Mouse (Mus musculus) hindbrain, embryonic 15.5 days (tissue): ENCODE data around the gene Aven. TPM values are rescaled to one million over a fixed set of nuclear protein-coding genes. Genes with fewer than 3 reads are reported as not detected.

Experiments used
- ATAC-seq: fragments of 200-750 bp; cut with Nextera tagmentation; 2 replicates; pipeline ENCODE4 v1.8.0; 2017; ENCODE audit warnings: low read depth, moderate number of reproducible peaks, moderate TSS enrichment; ENCODE audit not compliant: low FRiP score
- H3K27ac ChIP-seq: fragments of 300-500 bp; sonication (generic); replicated peaks from 2 replicates; pipeline ENCODE4 v1.5.1; 2015; ENCODE audit warnings: mild to moderate bottlenecking, inconsistent platforms
- H3K27me3 ChIP-seq: fragments of 300-500 bp; sonication (generic); 2 replicates; pipeline ENCODE4 v1.6.1; 2015; ENCODE audit warnings: control low read depth, inconsistent platforms
- H3K36me3 ChIP-seq: fragments of 300-500 bp; sonication (generic); 2 replicates; pipeline ENCODE4 v1.6.1; 2015; ENCODE audit warnings: control low read depth, inconsistent platforms
- H3K4me1 ChIP-seq: fragments of 300-500 bp; sonication (generic); replicated peaks from 2 replicates; pipeline ENCODE4 v1.6.1; 2015; ENCODE audit warnings: control low read depth, inconsistent platforms
- H3K4me2 ChIP-seq: fragments of 300-500 bp; sonication (generic); 2 replicates; pipeline ENCODE4 v1.6.1; 2015; ENCODE audit warnings: moderate library complexity, mild to moderate bottlenecking, inconsistent platforms
- H3K4me3 ChIP-seq: fragments of 300-500 bp; sonication (generic); 2 replicates; pipeline ENCODE4 v1.5.1; 2015; ENCODE audit warnings: mild to moderate bottlenecking, inconsistent platforms
- H3K9ac ChIP-seq: fragments of 300-500 bp; sonication (generic); 2 replicates; pipeline ENCODE4 v1.6.1; 2015; ENCODE audit warnings: inconsistent platforms
- H3K9me3 ChIP-seq: fragments of 300-500 bp; sonication (generic); 2 replicates; pipeline ENCODE4 v1.6.1; 2016; ENCODE audit warnings: control low read depth, inconsistent platforms
- WGBS: fragments of 180-500 bp; shearing (Covaris S2); methylation state at CpG from one replicate; pipeline ENCODE4 v1.1.7; 2015; 5-methylcytosine and 5-hydroxymethylcytosine counted together
- polyA plus RNA-seq: library from polyadenylated mRNA; unstranded; fragments of >200 nt; fragmentation: Nextera tagmentation; extraction: Ambion mirVana; gene quantifications from 2 replicates; pipeline ENCODE4 v1.2.1, GENCODE M21; 2015

The Aven gene
- polyA plus RNA-seq, 1 experiment from 2014 or later: 3.9 TPM

DNA sequence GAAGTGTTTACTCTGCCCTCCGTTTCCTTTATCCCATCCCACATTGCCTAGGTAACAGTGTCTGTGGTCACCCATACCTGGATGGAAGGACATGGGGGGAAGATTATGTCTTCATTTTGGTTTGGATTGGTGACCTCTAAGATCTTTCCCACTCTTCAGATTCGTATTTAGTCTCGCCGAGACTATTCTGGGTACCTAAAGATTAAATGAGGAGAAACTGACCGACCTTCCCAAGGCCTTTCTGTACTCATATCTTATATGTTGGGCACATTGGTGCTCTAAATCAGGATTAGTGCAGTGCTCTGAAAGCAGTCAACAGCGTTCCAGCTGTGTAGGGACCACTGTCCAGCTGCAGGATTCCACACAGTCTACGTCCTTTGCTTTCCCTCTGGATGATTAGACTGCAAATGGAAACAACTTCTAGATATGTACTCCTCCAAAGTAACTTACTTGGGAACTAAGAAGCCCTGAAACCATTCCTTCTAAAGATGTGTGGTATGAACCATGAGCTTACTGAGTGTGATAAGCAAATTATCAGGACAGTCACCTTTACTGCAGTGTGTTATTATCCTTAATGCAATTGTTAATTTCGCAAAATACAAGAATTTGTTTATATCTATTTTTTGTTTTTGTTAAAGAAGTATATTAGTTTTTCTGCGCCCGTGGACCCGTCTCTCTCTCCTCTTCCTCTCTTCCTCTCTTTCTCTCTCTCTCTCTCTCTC, 936 bp downstream of the Aven start:
- 48% methylated on average over 11 of the region's 11 CpGs for WGBS
- peak; percentile 17 for ATAC-seq
- H3K4me3 ChIP-seq: peak overlapping the region; percentile 94
- H3K9ac ChIP-seq: peak overlapping the region; percentile 98
- no peaks in the 10 kb centered on the region for H3K27me3 ChIP-seq
- H3K36me3 ChIP-seq: no peaks in the 10 kb centered on the region
- H3K4me1 ChIP-seq: peaks cover 14% of the 10 kb centered on the region
- H3K27ac ChIP-seq: peak overlapping the region; percentile 97
- H3K9me3 ChIP-seq: no peaks in the 10 kb centered on the region
- H3K4me2 ChIP-seq: peak overlapping the region; percentile 63

DNA sequence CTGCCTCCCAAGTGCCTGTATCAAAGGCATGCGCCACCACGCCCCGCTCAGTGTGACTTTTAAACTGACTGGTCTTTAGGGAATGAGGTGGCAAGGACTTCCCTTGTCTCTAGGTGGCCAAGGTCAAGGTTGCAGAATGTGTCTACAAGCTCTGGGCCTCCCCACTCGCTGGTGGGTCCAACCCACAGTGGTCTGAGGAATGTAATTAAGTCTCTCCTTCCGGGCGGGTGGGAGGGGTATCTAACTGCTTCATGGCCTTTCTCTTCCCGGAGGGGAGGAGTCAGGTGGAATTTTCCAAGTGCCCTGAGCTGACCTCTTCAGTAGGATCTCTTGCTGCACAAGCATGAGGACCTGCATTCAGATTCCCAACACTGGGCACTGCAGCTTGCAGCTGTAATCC, 5.1 kb downstream of the Aven start:
- no peak overlapping the region for H3K27ac ChIP-seq
- no peak for ATAC-seq

DNA sequence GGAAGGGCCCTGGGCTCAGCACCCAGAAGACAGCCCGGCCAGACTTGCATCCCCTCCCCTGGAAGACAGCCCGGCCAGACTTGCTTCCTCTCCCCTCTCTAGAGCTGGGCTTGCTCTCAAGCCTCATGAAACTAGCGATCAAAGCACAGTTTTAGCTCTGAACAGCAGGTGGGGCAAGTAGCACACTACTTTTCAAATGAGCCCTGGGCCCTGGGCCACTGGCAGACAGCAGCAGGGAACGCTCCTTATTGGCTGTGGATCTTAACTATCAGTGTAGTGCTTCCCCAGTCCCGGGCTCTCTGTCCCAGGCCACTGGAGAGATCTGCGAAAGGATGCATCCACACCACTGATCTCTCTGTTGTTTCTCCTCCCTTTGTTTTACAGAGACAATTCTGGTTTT, 8.4 kb downstream of the Aven start:
- H3K36me3 ChIP-seq: no peaks in the 10 kb centered on the region
- no peak overlapping the region for H3K4me2 ChIP-seq
- H3K9ac ChIP-seq: no peak overlapping the region
- no peak overlapping the region for H3K4me3 ChIP-seq
- H3K27ac ChIP-seq: no peak overlapping the region
- H3K27me3 ChIP-seq: no peaks in the 10 kb centered on the region
- H3K9me3 ChIP-seq: no peaks in the 10 kb centered on the region
- WGBS: 5% methylated on average over 6 of the region's 6 CpGs
- ATAC-seq: peak; percentile 95
- H3K4me1 ChIP-seq: peaks cover 2% of the 10 kb centered on the region; the same call in 1 of the 2 replicates

More for the DNA sequence above, 5.1 kb downstream of the Aven start:
- Histone ChIP-seq H3K4me3 (no peak overlapping the region), H3K4me2 (no peak overlapping the region), H3K4me1 (peaks cover 6% of the 10 kb centered on the region), H3K27me3 (no peaks in the 10 kb centered on the region), H3K9me3 (no peaks in the 10 kb centered on the region), H3K36me3 (no peaks in the 10 kb centered on the region), H3K9ac (no peak overlapping the region)
- WGBS: 72% methylated on average over 7 of the region's 7 CpGs

DNA sequence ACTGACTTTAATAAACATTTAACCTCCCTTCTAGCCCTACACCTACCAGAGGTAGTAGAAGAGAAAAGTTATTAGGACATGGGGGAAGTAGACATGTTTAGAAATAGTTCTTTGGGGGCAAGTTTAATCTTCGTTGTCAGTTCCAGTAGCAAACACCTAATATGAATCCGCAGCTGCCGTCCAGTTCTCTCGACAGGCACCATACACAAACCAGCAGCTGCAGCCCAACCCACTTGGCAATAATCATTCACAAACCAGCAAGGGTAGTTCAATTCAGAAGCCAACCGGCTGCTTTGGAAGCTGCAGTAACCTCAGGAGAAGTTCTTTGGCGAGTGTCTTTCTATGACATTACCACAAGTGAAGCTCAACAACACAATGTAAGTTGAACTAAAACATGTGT, 11.2 kb downstream of the Aven start:
- no peak overlapping the region for H3K4me2 ChIP-seq
- no peak for ATAC-seq
- H3K27ac ChIP-seq: no peak overlapping the region
- 92% methylated on average over 6 of the region's 6 CpGs for WGBS
- no peak overlapping the region for H3K4me3 ChIP-seq
- H3K36me3 ChIP-seq: no peaks in the 10 kb centered on the region
- no peaks in the 10 kb centered on the region for H3K9me3 ChIP-seq
- no peak overlapping the region for H3K9ac ChIP-seq
- H3K4me1 ChIP-seq: peaks cover 2% of the 10 kb centered on the region; the same call in 1 of the 2 replicates
- no peaks in the 10 kb centered on the region for H3K27me3 ChIP-seq

DNA sequence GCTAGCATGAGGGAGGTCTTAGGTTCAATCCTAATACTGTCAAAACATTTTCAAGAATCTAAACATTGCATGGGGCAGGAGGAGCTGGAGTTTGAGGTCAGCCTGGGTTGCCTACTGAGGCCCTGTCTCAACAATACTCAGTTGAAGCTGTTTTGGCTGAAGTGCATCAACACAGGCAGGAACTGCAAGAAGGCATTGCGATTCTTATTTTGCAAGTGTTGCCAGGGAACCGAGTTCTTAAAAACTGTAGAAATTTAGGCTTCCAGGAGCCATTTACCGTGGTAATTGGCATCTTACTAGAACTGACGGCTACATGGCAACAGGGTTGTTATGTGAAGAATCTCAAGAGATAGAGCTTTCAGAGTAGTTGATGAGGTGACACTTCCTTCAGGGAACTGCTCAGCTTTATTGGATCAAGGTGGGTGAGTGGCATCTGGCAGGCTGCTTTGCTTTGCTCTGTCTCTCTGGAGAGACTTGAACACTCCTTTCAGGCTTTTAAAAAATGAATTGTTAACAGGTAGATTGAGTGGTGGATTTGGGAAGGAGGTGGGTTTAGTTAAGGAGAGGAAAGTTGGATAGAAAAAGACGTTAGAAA, 14.2 kb downstream of the Aven start:
- 68% methylated on average over 5 of the region's 5 CpGs for WGBS
- Histone ChIP-seq H3K4me1 (no peaks in the 10 kb centered on the region), H3K27me3 (no peaks in the 10 kb centered on the region), H3K4me3 (no peak overlapping the region), H3K36me3 (no peaks in the 10 kb centered on the region), H3K9me3 (no peaks in the 10 kb centered on the region), H3K4me2 (no peak overlapping the region), H3K27ac (no peak overlapping the region), H3K9ac (no peak overlapping the region)
- no peak for ATAC-seq

DNA sequence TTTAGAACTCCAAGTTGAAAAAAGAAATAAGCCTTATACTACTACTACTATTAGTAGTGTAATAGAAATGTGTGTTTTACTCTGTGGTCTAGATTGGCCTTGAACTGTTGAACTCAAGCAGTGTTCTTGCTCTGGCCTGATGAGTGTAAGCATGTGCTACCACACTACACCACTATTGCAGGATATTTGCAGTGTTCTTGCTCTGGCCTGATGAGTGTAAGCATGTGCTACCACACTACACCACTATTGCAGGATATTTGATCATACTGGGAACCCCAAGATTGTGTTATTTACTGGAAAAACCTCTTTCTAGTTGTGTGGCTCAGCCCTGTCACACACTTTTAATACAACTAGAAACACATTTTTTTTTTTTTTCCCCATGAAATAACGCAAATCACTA, 14.7 kb downstream of the Aven start:
- Histone ChIP-seq H3K27me3 (no peaks in the 10 kb centered on the region), H3K9ac (no peak overlapping the region), H3K36me3 (no peaks in the 10 kb centered on the region), H3K27ac (no peak overlapping the region), H3K4me1 (no peaks in the 10 kb centered on the region), H3K9me3 (no peaks in the 10 kb centered on the region), H3K4me2 (no peak overlapping the region), H3K4me3 (no peak overlapping the region)
- 100% methylated on average over 1 of the region's 1 CpGs for WGBS
- no peak for ATAC-seq

DNA sequence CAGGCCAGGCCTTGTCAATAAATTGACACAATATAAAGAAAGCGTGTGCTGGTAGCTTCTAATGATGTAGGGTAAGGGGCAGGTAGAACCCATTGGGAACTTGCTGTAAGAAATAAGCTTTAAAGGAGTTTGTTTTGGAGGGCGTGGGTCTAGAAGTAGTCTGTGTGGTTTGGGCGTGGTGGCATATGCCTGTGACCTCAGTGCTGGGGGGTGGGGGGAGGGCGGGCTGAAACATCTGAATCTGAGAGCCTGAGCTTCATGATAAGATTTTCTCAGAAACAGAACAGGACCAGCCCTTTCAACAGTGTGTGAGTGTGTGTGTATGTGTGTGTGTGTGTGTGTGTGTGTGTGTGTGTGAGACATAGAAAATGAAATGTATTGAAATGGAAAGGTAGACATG, 17.4 kb downstream of the Aven start:
- Histone ChIP-seq H3K36me3 (no peaks in the 10 kb centered on the region), H3K9me3 (no peaks in the 10 kb centered on the region), H3K4me1 (no peaks in the 10 kb centered on the region), H3K4me2 (no peak overlapping the region), H3K9ac (no peak overlapping the region), H3K27me3 (no peaks in the 10 kb centered on the region), H3K27ac (no peak overlapping the region), H3K4me3 (no peak overlapping the region)
- ATAC-seq: no peak
- 92% methylated on average over 4 of the region's 4 CpGs for WGBS

DNA sequence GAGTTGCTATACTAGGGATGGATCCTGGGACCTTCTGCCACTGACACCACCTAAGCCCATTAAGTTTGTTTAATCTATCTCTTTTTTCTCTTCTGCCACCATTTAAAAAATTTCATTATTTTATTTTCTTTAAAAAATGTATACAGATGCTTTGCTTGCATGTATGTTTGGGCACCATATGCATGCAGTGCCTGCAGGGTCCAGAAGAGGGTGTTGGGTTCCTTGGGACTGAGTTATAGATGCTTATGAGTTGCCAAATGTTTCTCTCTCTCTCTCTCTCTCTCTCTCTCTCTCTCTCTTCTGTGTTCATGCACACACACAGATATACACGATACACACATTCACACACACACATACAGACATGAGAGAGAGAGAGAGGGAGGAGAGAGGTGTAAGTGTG, 20.3 kb downstream of the Aven start:
- Histone ChIP-seq H3K27ac (no peak overlapping the region), H3K27me3 (no peaks in the 10 kb centered on the region), H3K9me3 (no peaks in the 10 kb centered on the region), H3K4me1 (no peaks in the 10 kb centered on the region), H3K4me2 (no peak overlapping the region), H3K9ac (no peak overlapping the region), H3K4me3 (no peak overlapping the region), H3K36me3 (no peaks in the 10 kb centered on the region)
- 87% methylated on average over 1 of the region's 1 CpGs for WGBS
- no peak for ATAC-seq

DNA sequence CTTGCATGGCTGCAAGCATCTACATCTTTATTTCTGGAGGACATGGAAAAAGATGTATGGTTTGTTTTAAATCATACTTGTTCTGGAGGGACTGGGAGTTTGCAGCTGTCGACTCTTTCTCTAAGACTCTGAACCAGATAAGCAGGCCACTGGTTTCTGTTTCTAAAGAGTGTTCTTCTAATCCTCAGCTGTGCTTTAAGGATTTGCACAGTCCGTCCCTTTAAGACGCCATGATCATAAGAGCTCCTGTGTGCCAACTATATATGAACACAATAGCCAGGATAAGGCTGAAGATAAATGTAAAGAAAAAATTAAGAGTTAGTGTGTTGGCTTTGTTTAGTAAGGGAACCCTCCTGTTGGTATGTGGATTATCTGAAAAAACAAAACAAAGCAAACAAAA, 24.0 kb downstream of the Aven start:
- no peaks in the 10 kb centered on the region for H3K4me1 ChIP-seq
- 93% methylated on average over 3 of the region's 3 CpGs for WGBS
- no peak overlapping the region for H3K4me2 ChIP-seq
- no peak overlapping the region for H3K27ac ChIP-seq
- no peaks in the 10 kb centered on the region for H3K27me3 ChIP-seq
- no peak for ATAC-seq
- no peak overlapping the region for H3K9ac ChIP-seq
- H3K36me3 ChIP-seq: no peaks in the 10 kb centered on the region
- no peak overlapping the region for H3K4me3 ChIP-seq
- H3K9me3 ChIP-seq: no peaks in the 10 kb centered on the region

DNA sequence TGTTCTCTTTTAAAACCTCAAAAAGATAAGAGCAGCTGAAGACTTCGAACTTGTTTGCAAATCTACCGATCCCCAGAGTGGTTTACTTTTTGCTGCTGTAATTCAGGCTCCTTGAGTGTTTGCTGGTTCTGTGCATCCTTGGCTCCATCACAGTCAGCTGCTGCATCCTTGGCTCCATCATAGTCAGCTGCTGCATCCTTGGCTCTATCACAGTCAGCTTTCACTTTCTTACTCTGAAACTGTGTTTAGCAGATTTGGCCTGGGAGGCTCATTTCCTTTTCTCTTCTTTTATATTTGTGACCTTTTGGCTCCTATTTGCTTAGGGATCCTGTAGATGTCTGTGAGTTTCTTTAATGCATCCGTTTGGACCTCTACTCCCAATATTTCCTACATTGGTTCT, 24.5 kb downstream of the Aven start:
- no peak for ATAC-seq
- Histone ChIP-seq H3K27ac (no peak overlapping the region), H3K4me2 (no peak overlapping the region), H3K4me1 (no peaks in the 10 kb centered on the region), H3K4me3 (no peak overlapping the region), H3K36me3 (no peaks in the 10 kb centered on the region), H3K27me3 (no peaks in the 10 kb centered on the region), H3K9ac (no peak overlapping the region), H3K9me3 (no peaks in the 10 kb centered on the region)
- 93% methylated on average over 3 of the region's 3 CpGs for WGBS

DNA sequence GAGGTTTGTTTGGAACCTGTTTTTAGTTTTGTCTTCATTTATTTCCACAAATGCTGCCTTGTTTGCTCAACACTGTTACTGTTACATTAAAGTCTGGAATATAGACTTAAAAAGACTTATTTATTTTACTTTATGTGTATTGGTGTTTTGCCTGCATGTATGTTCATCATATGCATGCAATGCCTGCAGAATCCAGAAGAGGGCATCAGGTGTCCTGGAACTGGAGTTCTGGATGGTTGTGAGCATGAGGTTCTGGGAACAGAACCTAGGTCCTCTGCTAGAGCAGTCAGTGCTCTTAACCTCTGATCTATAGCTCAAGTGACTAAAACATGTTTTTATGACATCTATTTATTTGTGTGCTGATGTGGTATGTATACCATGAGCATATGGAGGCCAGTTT, 25.8 kb downstream of the Aven start:
- Histone ChIP-seq H3K9me3 (no peaks in the 10 kb centered on the region), H3K4me2 (no peak overlapping the region), H3K4me3 (no peak overlapping the region), H3K27ac (no peak overlapping the region), H3K36me3 (no peaks in the 10 kb centered on the region), H3K9ac (no peak overlapping the region), H3K4me1 (no peaks in the 10 kb centered on the region), H3K27me3 (no peaks in the 10 kb centered on the region)
- ATAC-seq: no peak

DNA sequence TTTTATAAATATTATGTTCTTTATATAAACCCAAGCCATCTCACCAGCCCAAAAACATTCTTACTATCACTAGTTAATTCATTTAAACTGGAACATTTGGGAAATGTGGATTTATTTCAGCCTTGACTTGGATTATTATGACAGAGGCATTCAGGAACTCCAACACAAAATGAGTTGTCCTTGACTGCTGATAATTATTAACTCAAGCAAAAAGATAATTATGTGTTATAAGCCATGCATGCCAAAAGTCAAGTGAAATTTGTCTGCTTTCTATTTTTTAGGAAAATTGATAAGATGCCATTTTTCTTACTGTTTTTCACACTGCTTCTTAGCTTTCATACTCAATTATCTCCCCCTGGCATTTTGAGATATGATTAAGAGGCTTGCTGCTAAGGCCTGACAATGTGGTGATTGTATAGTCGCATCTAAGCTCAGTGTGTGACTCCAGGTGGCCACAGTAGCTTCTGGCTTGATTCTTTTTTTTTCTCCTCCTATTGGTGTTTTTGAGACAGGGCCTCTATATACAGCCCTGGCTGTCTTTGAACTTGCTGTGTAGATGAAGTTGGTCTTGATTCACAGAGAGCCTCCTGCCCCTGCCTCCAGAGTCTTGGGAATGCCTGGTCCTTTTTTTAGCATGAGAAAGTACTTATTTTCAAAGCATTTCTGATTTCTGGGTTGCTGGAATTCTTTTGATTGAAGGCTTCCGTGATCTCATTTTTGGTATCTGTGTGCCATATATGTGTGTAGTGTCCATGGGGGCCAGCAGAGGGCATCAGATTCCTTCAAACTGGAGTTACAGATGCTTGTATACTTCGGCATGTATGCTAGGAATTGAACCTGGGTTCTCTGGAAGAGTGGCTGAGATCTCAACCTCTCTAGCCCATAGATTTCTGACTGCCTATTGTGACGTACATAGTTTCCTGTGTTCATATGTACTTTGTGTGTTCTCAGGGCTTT, 28.0 kb downstream of the Aven start:
- Histone ChIP-seq H3K4me2 (no peak overlapping the region), H3K4me1 (no peaks in the 10 kb centered on the region), H3K27ac (no peak overlapping the region), H3K9me3 (no peaks in the 10 kb centered on the region), H3K36me3 (no peaks in the 10 kb centered on the region), H3K27me3 (no peaks in the 10 kb centered on the region), H3K9ac (no peak overlapping the region), H3K4me3 (no peak overlapping the region)
- ATAC-seq: no peak
- WGBS: 83% methylated on average over 4 of the region's 4 CpGs
